Mouse (Mus musculus) stomach, embryonic 14.5 days (tissue): Measurements from ENCODE around the gene Gba2. TPM values are rescaled to one million over a fixed set of nuclear protein-coding genes. Genes with fewer than 3 reads are reported as not detected.
"Not testable (repeated sequence)": the region's sequence is repeated elsewhere in the genome, so short reads cannot be mapped to it uniquely, and the experiment has no call there.

ENCODE experiments used
- ATAC-seq: fragments of 200-750 bp; cut with Nextera tagmentation; 2 replicates; pipeline ENCODE4 v1.8.0; 2017; ENCODE audit warnings: low read depth, moderate TSS enrichment; ENCODE audit not compliant: insufficient number of reproducible peaks, insufficient read depth, low FRiP score
- H3K27ac ChIP-seq: fragments of 300-500 bp; sonication (generic); 2 replicates; pipeline ENCODE4 v1.5.1; 2014; ENCODE audit warnings: mild to moderate bottlenecking, low read length, moderate library complexity, mixed read lengths
- H3K27me3 ChIP-seq: fragments of 300-500 bp; sonication (generic); 2 replicates; pipeline ENCODE4 v1.6.1; 2014; ENCODE audit warnings: low read length, control low read depth, mixed read lengths; ENCODE audit not compliant: control insufficient read depth, insufficient read depth
- H3K36me3 ChIP-seq: fragments of 300-500 bp; sonication (generic); 2 replicates; pipeline ENCODE4 v1.6.1; 2014; ENCODE audit warnings: mild to moderate bottlenecking, control low read depth, low read length, moderate library complexity, mixed read lengths; ENCODE audit not compliant: control insufficient read depth, insufficient read depth
- H3K4me1 ChIP-seq: fragments of 300-500 bp; sonication (generic); 2 replicates; pipeline ENCODE4 v1.6.1; 2014; ENCODE audit warnings: low read length, control low read depth, mixed read lengths; ENCODE audit not compliant: control insufficient read depth, insufficient read depth
- H3K4me2 ChIP-seq: fragments of 300-500 bp; sonication (generic); replicated peaks from 2 replicates; pipeline ENCODE4 v1.6.1; 2014; ENCODE audit warnings: low read depth, low read length, control low read depth
- H3K4me3 ChIP-seq: fragments of 300-500 bp; sonication (generic); 2 replicates; pipeline ENCODE4 v1.5.1; 2014; ENCODE audit warnings: low read depth, low read length, control low read depth
- H3K9ac ChIP-seq: fragments of 300-500 bp; sonication (generic); replicated peaks from 2 replicates; pipeline ENCODE4 v1.6.1; 2014; ENCODE audit warnings: low read depth, mild to moderate bottlenecking, control low read depth, low read length, moderate library complexity, mixed read lengths
- H3K9me3 ChIP-seq: fragments of 300-500 bp; sonication (generic); 2 replicates; pipeline ENCODE4 v1.6.1; 2016; ENCODE audit warnings: low read depth, low read length, control low read depth; ENCODE audit not compliant: control insufficient read depth
- WGBS: fragments of 180-500 bp; shearing (Covaris S2); extraction: QIAGEN DNeasy Blood & Tissue Kit; methylation state at CpG from one replicate; pipeline ENCODE4 v1.1.7; 2014; 5-methylcytosine and 5-hydroxymethylcytosine counted together
- polyA plus RNA-seq: library from polyadenylated mRNA; unstranded; fragments of >200 nt; fragmentation: Nextera tagmentation; extraction: Ambion mirVana; gene quantifications from 2 replicates; pipeline ENCODE4 v1.2.1, GENCODE M21; 2014

Gene Gba2
- polyA plus RNA-seq, 1 experiment from 2014 or later = 13.8 TPM

DNA sequence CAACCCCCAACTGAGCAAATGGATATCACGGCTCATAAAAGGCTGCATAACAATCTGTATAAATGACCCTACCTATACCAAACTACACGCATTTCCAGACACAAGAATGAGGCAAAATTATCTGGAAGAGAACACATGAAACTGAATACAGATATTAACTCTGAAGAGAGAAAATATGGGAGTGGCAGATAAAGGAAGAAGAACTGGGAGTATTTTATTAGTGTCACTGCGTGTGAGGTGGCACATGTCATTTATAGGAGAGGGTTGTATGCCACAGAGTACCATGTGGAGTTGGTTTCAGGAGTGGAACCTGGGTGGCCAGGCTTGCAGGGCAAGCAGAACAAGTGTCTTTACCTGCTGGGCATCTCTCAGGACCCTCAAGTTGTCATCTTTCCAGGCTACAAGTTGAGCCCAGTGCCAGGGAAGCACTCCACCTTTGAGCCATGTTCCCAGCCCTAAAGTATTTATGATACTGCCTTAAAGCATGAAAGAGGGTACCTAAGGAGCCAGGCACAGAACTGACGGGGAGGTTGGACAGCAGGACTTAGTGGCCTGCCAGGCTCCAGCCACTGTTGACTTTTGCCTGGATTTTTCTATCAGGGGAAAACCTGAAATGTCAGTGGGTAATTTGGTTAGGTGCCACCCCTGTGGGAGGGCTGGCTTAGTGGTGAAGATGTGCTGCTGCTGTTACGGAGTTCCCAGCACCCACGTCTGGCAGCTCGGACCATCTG lies 20.1 kb upstream of the Gba2 start:
- no peaks in the 10 kb centered on the region for H3K9me3 ChIP-seq
- ATAC-seq = no peak
- H3K9ac ChIP-seq = no peak overlapping the region
- H3K27me3 ChIP-seq = no peaks in the 10 kb centered on the region
- H3K36me3 ChIP-seq = no peaks in the 10 kb centered on the region
- no peak overlapping the region for H3K27ac ChIP-seq
- no peak overlapping the region for H3K4me3 ChIP-seq
- no peaks in the 10 kb centered on the region for H3K4me1 ChIP-seq
- H3K4me2 ChIP-seq = no peak overlapping the region
- WGBS = 82% methylated on average over 7 of the region's 7 CpGs

DNA sequence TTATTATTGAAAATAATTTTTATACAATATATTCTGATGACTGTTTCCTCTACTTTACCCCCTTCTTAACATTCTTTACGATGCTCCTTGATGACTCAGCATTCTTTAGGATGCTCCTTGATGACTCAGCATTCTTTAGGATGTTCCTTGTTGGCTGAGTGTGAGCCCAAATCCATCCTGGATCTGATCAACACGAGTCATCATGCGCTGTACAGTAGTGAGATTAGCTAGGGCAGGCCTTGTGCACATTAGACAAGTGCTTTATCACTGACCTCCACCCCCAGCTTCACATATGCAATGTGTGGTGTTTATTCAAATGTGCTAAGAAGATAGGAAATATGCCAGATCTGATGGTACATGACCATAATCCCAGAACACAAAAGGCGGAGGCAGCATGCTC lies 19.5 kb upstream of the Gba2 start:
- H3K27me3 ChIP-seq = no peaks in the 10 kb centered on the region
- ATAC-seq = no peak
- no peak overlapping the region for H3K4me3 ChIP-seq
- H3K9me3 ChIP-seq = no peaks in the 10 kb centered on the region
- no peaks in the 10 kb centered on the region for H3K36me3 ChIP-seq
- WGBS = 75% methylated on average over 4 of the region's 4 CpGs
- no peak overlapping the region for H3K9ac ChIP-seq
- no peak overlapping the region for H3K27ac ChIP-seq
- H3K4me1 ChIP-seq = no peaks in the 10 kb centered on the region
- H3K4me2 ChIP-seq = no peak overlapping the region

DNA sequence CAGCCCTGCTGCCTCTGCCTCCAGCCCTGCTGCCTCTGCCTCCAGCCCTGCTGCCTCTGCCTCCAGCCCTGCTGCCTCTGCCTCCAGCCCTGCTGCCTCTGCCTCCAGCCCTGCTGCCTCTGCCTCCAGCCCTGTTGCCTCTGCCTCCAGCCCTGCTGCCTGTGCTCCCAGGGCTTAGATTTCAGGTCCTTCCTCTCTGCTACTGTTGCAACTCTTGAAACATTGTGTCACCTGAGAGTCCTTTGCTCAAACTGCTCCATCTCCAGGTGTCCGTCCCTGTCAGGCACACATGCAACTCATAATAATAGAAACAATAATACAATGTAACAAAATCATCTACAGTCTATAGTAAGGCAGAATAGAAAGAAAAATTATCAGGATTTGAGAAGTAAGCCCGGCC lies 17.9 kb upstream of the Gba2 start:
- H3K4me3 ChIP-seq, H3K27ac ChIP-seq, H3K27me3 ChIP-seq, H3K4me1 ChIP-seq, H3K4me2 ChIP-seq, H3K36me3 ChIP-seq, H3K9me3 ChIP-seq, ATAC-seq, H3K9ac ChIP-seq: not testable (repeated sequence)
- WGBS = 79% methylated on average over 2 of the region's 2 CpGs

DNA sequence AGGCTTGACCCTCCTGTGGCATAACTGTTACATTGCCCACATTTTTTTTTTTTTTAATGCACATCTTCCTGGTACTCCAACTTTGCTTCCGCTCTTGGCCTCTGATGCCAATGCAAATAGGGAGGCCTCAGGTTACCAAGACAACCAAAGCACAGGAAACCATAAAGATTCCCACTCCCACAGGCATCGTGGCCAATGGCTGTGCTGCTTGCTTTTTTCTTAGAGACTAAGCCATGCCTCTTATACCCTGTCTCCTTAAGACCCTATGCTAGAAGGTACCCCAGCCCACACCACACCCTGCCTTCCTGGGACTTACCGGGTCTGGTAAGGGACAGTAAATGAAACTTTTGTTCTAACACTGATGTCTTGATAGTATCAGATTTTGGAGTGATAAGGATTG lies 14.8 kb upstream of the Gba2 start:
- no peak for ATAC-seq
- 54% methylated on average over 3 of the region's 3 CpGs for WGBS
- no peak overlapping the region for H3K9ac ChIP-seq

DNA sequence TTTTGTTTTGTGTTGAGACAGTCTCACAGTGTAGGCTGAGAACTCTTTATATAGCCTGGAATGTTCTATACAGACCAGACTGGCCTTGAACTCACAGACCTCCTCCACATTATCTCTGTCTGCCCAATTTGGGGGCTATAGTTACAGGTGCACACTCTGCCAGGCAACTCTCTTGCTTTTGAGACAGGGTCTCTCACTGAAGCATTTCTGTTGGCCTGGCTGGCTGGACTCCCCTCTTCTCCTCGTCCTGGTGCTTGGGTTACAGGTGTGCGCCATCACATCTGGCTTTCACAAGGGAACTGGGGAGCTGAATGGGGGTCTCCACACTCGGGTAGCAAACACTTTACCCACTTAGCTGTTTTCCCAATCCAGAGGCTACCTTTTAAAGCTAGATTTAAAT lies 13.3 kb upstream of the Gba2 start:
- H3K27me3 ChIP-seq = no peaks in the 10 kb centered on the region
- H3K4me1 ChIP-seq = no peaks in the 10 kb centered on the region
- no peaks in the 10 kb centered on the region for H3K9me3 ChIP-seq
- 68% methylated on average over 3 of the region's 3 CpGs for WGBS
- H3K36me3 ChIP-seq = no peaks in the 10 kb centered on the region
- H3K4me2 ChIP-seq = no peak overlapping the region
- no peak overlapping the region for H3K9ac ChIP-seq
- no peak overlapping the region for H3K27ac ChIP-seq
- no peak overlapping the region for H3K4me3 ChIP-seq
- ATAC-seq = no peak

More for the DNA sequence above, 14.8 kb upstream of the Gba2 start:
- Histone ChIP-seq H3K27ac (no peak overlapping the region), H3K27me3 (no peaks in the 10 kb centered on the region), H3K4me3 (no peak overlapping the region), H3K36me3 (no peaks in the 10 kb centered on the region), H3K4me2 (no peak overlapping the region), H3K4me1 (no peaks in the 10 kb centered on the region), H3K9me3 (no peaks in the 10 kb centered on the region)

DNA sequence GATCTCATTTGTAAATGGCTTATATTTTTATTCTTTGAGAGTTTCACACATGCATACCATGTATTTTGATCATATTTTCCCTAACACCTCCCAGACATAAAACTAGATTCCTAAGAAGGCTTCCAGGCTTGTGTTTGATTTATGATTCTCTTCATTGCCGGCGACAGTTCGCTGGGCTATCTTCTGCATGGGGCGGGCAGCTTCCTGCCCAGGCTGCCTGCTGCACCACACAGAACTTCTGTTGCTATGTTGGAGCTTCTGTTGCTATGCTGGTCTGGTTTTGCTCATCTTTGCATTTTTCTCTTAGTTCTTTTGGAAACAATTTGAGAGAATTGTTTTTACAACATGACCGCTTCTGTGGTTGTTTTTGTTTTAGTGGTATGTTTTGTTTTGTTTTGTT lies 12.9 kb upstream of the Gba2 start:
- no peaks in the 10 kb centered on the region for H3K4me1 ChIP-seq
- no peaks in the 10 kb centered on the region for H3K36me3 ChIP-seq
- no peak overlapping the region for H3K9ac ChIP-seq
- H3K4me2 ChIP-seq = no peak overlapping the region
- 58% methylated on average over 5 of the region's 5 CpGs for WGBS
- no peak overlapping the region for H3K4me3 ChIP-seq
- H3K27ac ChIP-seq = no peak overlapping the region
- no peak for ATAC-seq
- H3K9me3 ChIP-seq = no peaks in the 10 kb centered on the region
- no peaks in the 10 kb centered on the region for H3K27me3 ChIP-seq

DNA sequence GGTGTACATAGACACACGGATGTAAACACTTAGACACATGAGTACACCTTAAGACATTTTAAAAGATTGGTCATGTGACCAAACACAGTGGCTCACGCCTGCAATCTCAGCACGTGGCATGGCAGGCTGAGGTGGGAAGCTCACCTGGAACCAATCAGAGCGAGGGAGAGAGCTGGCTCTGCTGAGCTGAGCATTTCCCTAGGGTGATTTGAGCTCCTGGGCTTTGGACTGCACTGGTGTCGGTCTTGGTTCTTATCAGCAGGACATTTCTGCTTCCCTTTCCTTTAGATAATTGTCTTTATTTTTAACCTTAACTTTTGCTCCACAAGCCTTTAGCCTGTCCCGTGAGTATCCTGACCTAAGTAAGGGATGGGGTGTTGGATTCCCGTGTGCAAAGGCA lies 9.0 kb upstream of the Gba2 start:
- Histone ChIP-seq H3K36me3 (peaks cover 15% of the 10 kb centered on the region), H3K4me2 (no peak overlapping the region), H3K9me3 (no peaks in the 10 kb centered on the region), H3K4me3 (no peak overlapping the region), H3K4me1 (no peaks in the 10 kb centered on the region), H3K27ac (no peak overlapping the region), H3K27me3 (no peaks in the 10 kb centered on the region), H3K9ac (no peak overlapping the region)
- ATAC-seq = no peak
- WGBS = 51% methylated on average over 7 of the region's 7 CpGs

DNA sequence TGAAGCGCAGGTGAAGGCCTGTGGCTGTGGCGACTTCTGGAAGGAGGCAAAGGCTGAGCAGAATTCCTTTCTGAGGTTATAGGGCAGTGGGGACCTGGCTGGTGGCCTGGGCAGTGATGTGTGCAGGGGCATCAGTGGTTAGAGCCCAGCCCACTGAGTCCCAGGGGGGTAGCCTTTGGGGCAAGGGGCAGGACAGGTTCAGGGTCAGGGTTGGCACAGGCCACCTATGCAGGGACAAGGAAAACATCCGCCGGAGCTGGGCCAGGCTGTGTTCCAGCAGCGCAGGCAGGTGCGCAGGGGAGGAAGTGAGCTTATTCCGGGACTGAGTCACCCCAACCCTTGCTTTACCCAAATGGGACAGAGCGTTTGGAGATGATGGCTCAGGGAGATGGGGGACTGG lies 7.7 kb upstream of the Gba2 start:
- Histone ChIP-seq H3K9me3 (no peaks in the 10 kb centered on the region), H3K9ac (no peak overlapping the region), H3K27me3 (no peaks in the 10 kb centered on the region), H3K4me3 (no peak overlapping the region), H3K4me2 (no peak overlapping the region), H3K36me3 (peaks cover 27% of the 10 kb centered on the region), H3K27ac (no peak overlapping the region), H3K4me1 (no peaks in the 10 kb centered on the region)
- WGBS = 67% methylated on average over 8 of the region's 8 CpGs
- no peak for ATAC-seq

DNA sequence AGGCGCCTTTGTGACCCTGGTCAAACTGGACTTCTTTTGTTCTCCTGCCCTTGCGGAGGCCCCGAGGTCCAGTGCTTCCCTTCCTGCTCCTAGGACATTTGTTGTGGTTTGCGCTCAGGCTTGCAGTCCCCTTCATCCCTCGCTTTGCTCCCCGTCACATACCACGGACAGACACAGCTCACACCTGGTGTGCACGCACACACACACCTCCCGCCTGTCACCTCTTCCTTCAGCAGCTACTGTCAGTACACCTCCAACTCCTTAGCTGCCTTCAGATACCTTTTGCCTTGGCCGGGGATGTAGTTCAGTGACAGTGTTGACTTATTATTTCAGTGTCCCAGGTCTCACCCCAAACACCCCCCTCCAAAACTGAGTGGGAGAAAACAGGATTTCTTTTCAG lies 7.0 kb upstream of the Gba2 start:
- no peak for ATAC-seq
- H3K27ac ChIP-seq = no peak overlapping the region
- no peaks in the 10 kb centered on the region for H3K27me3 ChIP-seq
- no peaks in the 10 kb centered on the region for H3K4me1 ChIP-seq
- no peak overlapping the region for H3K4me2 ChIP-seq
- H3K9ac ChIP-seq = no peak overlapping the region
- H3K9me3 ChIP-seq = no peaks in the 10 kb centered on the region
- WGBS = 49% methylated on average over 10 of the region's 10 CpGs
- peaks cover 35% of the 10 kb centered on the region for H3K36me3 ChIP-seq
- H3K4me3 ChIP-seq = no peak overlapping the region
